Mouse (Mus musculus): ENCODE data around the gene Vmn2r81. TPM values are rescaled to one million over a fixed set of nuclear protein-coding genes. Genes with fewer than 3 reads are reported as not detected.

The Vmn2r81 gene
- polyA plus RNA-seq, 1 experiment from 2014 or later, result not detected

DNA sequence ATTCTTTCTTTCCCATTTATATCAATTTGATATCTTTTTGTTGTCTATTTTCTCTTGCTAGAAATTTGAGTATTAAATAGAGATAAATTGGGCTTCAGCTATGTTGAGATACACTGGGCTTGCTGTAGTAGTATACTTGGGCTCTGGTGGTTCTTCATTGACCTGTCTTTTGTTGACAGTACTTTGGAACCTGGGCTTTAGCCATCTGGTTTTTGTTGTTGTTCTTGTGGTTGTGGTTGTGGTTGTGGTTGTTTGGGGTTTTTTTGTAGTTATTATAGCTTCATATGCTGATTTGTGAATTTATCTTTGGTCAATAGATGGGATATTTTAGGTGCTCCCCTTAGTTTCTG is 75.2 kb downstream of the Vmn2r81 start:
- Histone ChIP-seq H3K4me2 (replicated peaks; ENCODE audit: low read depth) (no peak overlapping the region), H3K4me1 (replicated peaks; ENCODE audit: control insufficient read depth, insufficient read depth) (no peaks in the 10 kb centered on the region), H3K9me3 (ENCODE audit: control insufficient read depth, low read length) (no peaks in the 10 kb centered on the region), H3K4me3 (ENCODE audit: low read depth, low read length) (no peak overlapping the region), H3K27me3 (ENCODE audit: control insufficient read depth, insufficient read depth, low read length) (no peaks in the 10 kb centered on the region), H3K36me3 (ENCODE audit: control insufficient read depth, insufficient read depth, low read length) (no peaks in the 10 kb centered on the region), H3K9ac (ENCODE audit: low read length) (no peak overlapping the region), H3K27ac (replicated peaks) (no peak overlapping the region)
- TF ChIP-seq EP300 (optimal IDR thresholded peaks at IDR 0.05) (no peak), CTCF (IDR thresholded peaks at IDR 0.05; ENCODE audit: low read depth) (no peak)
- no peak for ATAC-seq (ENCODE audit: low FRiP score, low TSS enrichment)
- no peak for DNase-seq (ENCODE audit: low spot score)

Other genes starting within 250 kb of the Vmn2r81 start
- gene Olfr1351, start 235.2 kb upstream of the Vmn2r81 start, polyA plus RNA-seq (2015; fragmentation: Nextera tagmentation; extraction: Ambion mirVana), result not detected in 2 replicates
- gene Olfr57, start 219.0 kb upstream of the Vmn2r81 start, polyA plus RNA-seq (2015; fragmentation: Nextera tagmentation; extraction: Ambion mirVana), result 0.12 TPM in 1 of 2 replicates, not detected in the other
- gene 2610008E11Rik, start 150.1 kb upstream of the Vmn2r81 start, polyA plus RNA-seq (2015; fragmentation: Nextera tagmentation; extraction: Ambion mirVana), result 7.3 and 7.7 TPM in 2 replicates
- gene Vmn2r80, start 98.9 kb upstream of the Vmn2r81 start, polyA plus RNA-seq (2015; fragmentation: Nextera tagmentation; extraction: Ambion mirVana), result not detected in 2 replicates
- gene Vmn2r82, start 108.8 kb downstream of the Vmn2r81 start, polyA plus RNA-seq (2015; fragmentation: Nextera tagmentation; extraction: Ambion mirVana), result not detected in 2 replicates
- gene Vmn2r83, start 221.0 kb downstream of the Vmn2r81 start, polyA plus RNA-seq (2015; fragmentation: Nextera tagmentation; extraction: Ambion mirVana), result not detected in 2 replicates